Mouse (Mus musculus): ENCODE results near the gene Nfxl1. TPM values are rescaled to one million over a fixed set of nuclear protein-coding genes. Genes with fewer than 3 reads are reported as not detected.
A peak's percentile ranks its signal among the peaks of the same experiment; 100 is the strongest.

Nfxl1 gene
- polyA plus RNA-seq, 1 experiment from 2014 or later, result 19.2 TPM

GRCm38 (mm10) chr5:72558716-72559526, 563 bp downstream of the Nfxl1 start:
- Histone ChIP-seq H3K4me2 (replicated peaks) (peak overlapping the region; percentile 89), H3K9me3 (no peaks in the 10 kb centered on the region), H3K4me3 (peak overlapping the region; percentile 81), H3K27me3 (no peaks in the 10 kb centered on the region), H3K36me3 (peaks cover 8% of the 10 kb centered on the region), H3K9ac (peak overlapping the region; percentile 93), H3K4me1 (peaks cover 12% of the 10 kb centered on the region; the same call in 1 of the 2 replicates), H3K27ac (peak overlapping the region; percentile 44; the same call in 1 of the 2 replicates)
- WGBS, result under 1% methylated on average over 51 of the region's 57 CpGs
- peak; percentile 75 for ATAC-seq (ENCODE audit: low FRiP score, low read depth)

GRCm38 (mm10) chr5:72556245-72556644, 3.2 kb downstream of the Nfxl1 start:
- H3K4me2 ChIP-seq (replicated peaks), result no peak overlapping the region
- ATAC-seq (ENCODE audit: low FRiP score, low read depth), result no peak
- peaks cover 26% of the 10 kb centered on the region for H3K36me3 ChIP-seq
- peaks cover 12% of the 10 kb centered on the region; the same call in 1 of the 2 replicates for H3K4me1 ChIP-seq
- 88% methylated on average over 3 of the region's 3 CpGs for WGBS
- no peaks in the 10 kb centered on the region for H3K27me3 ChIP-seq
- H3K9ac ChIP-seq, result no peak overlapping the region
- H3K9me3 ChIP-seq, result no peaks in the 10 kb centered on the region
- H3K27ac ChIP-seq, result no peak overlapping the region
- no peak overlapping the region for H3K4me3 ChIP-seq

DNA sequence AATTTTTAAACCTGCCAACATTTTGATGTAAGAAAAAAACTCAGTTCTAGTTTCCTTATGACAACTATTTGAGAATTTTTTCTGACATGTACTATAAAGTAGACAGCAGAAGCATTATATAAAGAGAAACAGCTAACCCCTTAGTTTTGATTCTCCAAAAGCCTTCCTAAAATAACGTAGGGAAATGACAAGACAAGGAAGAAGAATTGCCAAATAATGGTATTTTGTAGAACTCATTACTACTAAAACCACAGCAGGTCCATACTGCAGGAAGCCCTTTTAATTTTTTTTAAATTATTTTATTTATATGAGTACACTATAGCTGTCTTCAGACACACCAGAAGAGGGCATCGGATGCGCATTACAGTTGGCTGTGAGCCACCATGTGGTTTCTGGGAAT, 8.3 kb downstream of the Nfxl1 start:
- Histone ChIP-seq H3K4me2 (replicated peaks) (no peak overlapping the region), H3K27ac (no peak overlapping the region), H3K4me3 (no peak overlapping the region), H3K9ac (no peak overlapping the region), H3K36me3 (peaks cover 32% of the 10 kb centered on the region), H3K9me3 (no peaks in the 10 kb centered on the region), H3K27me3 (no peaks in the 10 kb centered on the region), H3K4me1 (no peaks in the 10 kb centered on the region)
- no peak for ATAC-seq (ENCODE audit: low FRiP score, low read depth)
- 90% methylated on average over 3 of the region's 3 CpGs for WGBS

DNA sequence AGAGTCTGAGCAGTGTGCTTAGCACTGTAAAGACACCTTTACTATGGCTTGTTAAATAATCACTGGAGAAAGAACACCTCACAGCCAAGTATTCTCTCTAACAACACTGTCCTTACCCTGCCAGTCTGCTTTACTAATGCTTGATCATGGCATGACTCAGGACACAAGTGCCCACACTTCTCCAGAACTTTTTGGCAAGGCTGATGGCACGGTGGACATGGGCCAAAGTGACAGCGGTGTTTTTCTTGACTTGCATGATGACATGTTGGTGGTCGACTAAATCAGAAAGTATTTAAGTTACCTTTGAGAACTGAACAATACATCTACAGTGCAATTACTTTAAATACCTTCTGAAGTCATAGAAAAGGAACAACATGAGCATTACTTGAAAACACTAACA, 30.6 kb downstream of the Nfxl1 start:
- H3K36me3 ChIP-seq, result peaks cover 50% of the 10 kb centered on the region
- H3K9ac ChIP-seq, result no peak overlapping the region
- H3K27me3 ChIP-seq, result no peaks in the 10 kb centered on the region
- no peak overlapping the region for H3K4me2 ChIP-seq (replicated peaks)
- no peak for ATAC-seq (ENCODE audit: low FRiP score, low read depth)
- 93% methylated on average over 3 of the region's 3 CpGs for WGBS
- H3K9me3 ChIP-seq, result no peaks in the 10 kb centered on the region
- no peaks in the 10 kb centered on the region for H3K4me1 ChIP-seq
- no peak overlapping the region for H3K27ac ChIP-seq
- H3K4me3 ChIP-seq, result no peak overlapping the region

DNA sequence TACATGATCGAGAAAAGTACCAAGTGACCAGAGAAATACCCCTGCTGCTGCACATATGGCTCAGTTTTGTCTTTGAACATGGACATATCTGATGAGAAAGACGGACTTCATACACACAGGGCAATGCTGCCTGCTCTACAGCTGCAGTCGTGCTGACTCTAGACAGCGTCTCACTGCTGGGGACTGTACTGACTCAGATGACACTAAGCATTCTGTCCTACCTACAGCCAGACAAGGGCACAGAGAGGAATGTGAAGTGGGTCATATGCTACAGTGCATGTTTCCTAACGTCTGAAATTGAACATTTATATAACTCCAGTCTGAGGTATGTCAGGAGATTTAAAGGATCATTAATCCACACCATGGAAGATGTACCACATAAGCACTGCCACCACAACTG, 45.7 kb downstream of the Nfxl1 start:
- no peak for ATAC-seq (ENCODE audit: low FRiP score, low read depth)
- H3K9ac ChIP-seq, result no peak overlapping the region
- peaks cover 42% of the 10 kb centered on the region for H3K36me3 ChIP-seq
- H3K4me3 ChIP-seq, result no peak overlapping the region
- no peaks in the 10 kb centered on the region for H3K9me3 ChIP-seq
- no peaks in the 10 kb centered on the region for H3K4me1 ChIP-seq
- H3K4me2 ChIP-seq (replicated peaks), result no peak overlapping the region
- 87% methylated on average over 5 of the region's 5 CpGs for WGBS
- no peaks in the 10 kb centered on the region for H3K27me3 ChIP-seq
- no peak overlapping the region for H3K27ac ChIP-seq

GRCm38 (mm10) chr5:72505740-72506139, 53.7 kb downstream of the Nfxl1 start:
- Histone ChIP-seq H3K4me2 (replicated peaks) (no peak overlapping the region), H3K27me3 (peaks cover 50% of the 10 kb centered on the region), H3K36me3 (no peaks in the 10 kb centered on the region), H3K9ac (no peak overlapping the region), H3K4me3 (no peak overlapping the region), H3K27ac (no peak overlapping the region), H3K9me3 (no peaks in the 10 kb centered on the region), H3K4me1 (peaks cover 15% of the 10 kb centered on the region)
- WGBS, result 75% methylated on average over 5 of the region's 5 CpGs
- ATAC-seq (ENCODE audit: low FRiP score, low read depth), result 0 out of 2 replicates have a peak, but pooled peaks have one; percentile 41

DNA sequence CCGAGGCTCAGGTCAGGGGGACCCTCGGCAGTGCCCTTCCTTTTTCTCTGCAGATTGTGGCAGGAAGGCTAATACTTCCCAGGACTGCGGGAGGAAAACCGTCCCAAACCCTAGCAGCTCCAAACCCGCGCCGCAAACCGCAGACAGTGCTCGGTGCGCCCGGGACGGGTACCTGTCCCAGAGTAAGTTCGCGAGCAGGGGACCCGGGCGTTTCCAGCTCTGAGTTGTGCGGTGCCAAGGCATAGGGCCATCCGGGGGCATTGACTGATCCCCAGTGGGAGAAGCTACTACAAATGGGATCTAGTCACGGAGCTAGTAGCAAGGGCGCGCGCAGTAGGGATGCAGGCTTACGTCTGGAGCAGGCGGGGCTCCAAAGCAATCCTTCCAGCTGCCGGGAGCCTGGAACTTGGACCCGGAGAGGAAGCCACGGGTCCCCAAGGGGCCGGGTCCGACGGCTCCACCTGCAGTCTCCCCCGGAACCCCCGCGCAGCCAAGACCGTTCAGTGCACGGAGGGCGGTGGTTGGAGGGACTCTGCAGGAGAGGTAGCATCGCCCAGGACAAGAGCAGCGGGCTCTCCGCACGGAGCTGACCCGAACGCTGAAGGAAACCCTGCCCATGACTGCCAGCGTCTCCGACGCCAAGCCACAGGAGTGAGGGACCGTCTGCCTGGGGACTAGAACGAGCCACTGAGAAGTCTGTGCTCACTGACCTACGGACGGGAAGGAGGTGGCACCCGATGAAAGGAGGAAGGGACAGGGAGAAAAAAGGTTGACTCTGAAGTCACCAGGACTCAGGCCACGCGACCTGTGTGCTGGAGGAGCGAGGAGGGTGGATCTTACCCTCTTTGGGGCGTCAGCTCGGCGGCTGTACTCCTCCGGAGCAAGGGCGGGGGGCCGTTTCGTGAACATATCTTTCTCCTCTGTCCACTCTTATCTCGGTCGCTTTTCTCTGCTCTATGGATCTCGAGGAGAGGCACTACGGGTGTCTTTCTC, 55.7 kb downstream of the Nfxl1 start, which contains the start of gene Corin:
Gene Corin, minus strand, starts transcription at position 943 of the 993 bp plus-strand sequence.
- no peak within 1 kb of the TSS for H3K27ac ChIP-seq

GRCm38 (mm10) chr5:72502778-72503177, 56.7 kb downstream of the Nfxl1 start:
- H3K36me3 ChIP-seq, result no peaks in the 10 kb centered on the region
- 56% methylated on average over 8 of the region's 8 CpGs for WGBS
- H3K9me3 ChIP-seq, result no peaks in the 10 kb centered on the region
- 0 out of 2 replicates have a peak overlapping the region, but pooled peaks have one; percentile 63 for H3K9ac ChIP-seq
- peaks cover 78% of the 10 kb centered on the region for H3K27me3 ChIP-seq
- H3K27ac ChIP-seq, result no peak overlapping the region
- peak overlapping the region; percentile 78 for H3K4me2 ChIP-seq (replicated peaks)
- peaks cover 15% of the 10 kb centered on the region for H3K4me1 ChIP-seq
- ATAC-seq (ENCODE audit: low FRiP score, low read depth), result no peak
- H3K4me3 ChIP-seq, result peak overlapping the region; percentile 47; the same call in 1 of the 2 replicates

More for the DNA sequence above, 55.7 kb downstream of the Nfxl1 start, which contains the start of gene Corin:
- Histone ChIP-seq H3K4me1 (peaks cover 15% of the 10 kb centered on the region), H3K9ac (peak within 1 kb of the TSS; percentile 63), H3K36me3 (no peaks in the 10 kb centered on the region), H3K9me3 (no peaks in the 10 kb centered on the region), H3K4me3 (peak within 1 kb of the TSS; percentile 47), H3K27me3 (peaks cover 68% of the 10 kb centered on the region), H3K4me2 (replicated peaks) (peak within 1 kb of the TSS; percentile 78)
- peak; percentile 37 for ATAC-seq (ENCODE audit: low FRiP score, low read depth)
- 2% methylated on average over 64 of the region's 64 CpGs for WGBS

DNA sequence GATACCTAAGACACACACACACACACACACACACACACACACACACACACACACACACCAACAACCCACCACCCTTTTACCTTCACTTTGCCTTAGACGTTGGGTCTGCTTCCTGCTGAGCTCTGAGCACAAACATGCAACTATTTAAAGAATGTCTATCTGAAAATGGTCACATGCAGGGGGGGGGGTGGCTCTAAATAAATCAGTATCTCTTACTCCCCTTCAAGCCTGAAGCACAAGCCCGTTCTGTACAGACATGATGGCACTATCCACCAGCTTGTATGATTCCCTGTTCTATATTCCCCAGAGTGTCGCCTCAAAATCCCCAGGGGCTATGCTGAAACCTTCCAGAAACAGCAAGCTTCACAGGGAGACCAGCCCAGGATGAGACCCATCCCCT, 57.7 kb downstream of the Nfxl1 start:
- Histone ChIP-seq H3K4me2 (replicated peaks) (no peak overlapping the region), H3K9me3 (no peaks in the 10 kb centered on the region), H3K27ac (no peak overlapping the region), H3K27me3 (peaks cover 81% of the 10 kb centered on the region), H3K4me3 (no peak overlapping the region), H3K4me1 (peaks cover 23% of the 10 kb centered on the region), H3K36me3 (no peaks in the 10 kb centered on the region), H3K9ac (no peak overlapping the region)
- 48% methylated on average over 3 of the region's 3 CpGs for WGBS
- ATAC-seq (ENCODE audit: low FRiP score, low read depth), result no peak

DNA sequence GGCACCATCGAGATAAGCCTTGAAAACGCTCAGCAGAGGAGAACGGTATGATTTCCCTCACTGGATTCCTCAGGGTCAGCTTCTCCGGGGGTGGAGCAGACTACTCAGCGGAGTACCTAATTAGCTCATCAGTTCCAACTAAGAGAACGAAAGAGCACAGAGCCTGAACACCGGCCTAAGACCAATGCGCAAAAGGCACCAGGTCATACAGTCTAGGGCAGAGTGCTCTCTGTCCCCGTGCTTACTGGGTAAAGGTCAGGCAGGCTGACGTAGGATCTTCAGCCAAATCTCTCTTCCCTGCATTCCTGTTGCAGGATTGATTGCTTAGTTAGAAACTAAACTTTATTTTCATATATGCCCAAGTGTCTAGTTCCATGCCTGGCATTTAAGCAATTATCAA, 61.2 kb downstream of the Nfxl1 start:
- H3K4me2 ChIP-seq (replicated peaks), result no peak overlapping the region
- H3K4me3 ChIP-seq, result no peak overlapping the region
- peaks cover 22% of the 10 kb centered on the region for H3K4me1 ChIP-seq
- ATAC-seq (ENCODE audit: low FRiP score, low read depth), result no peak
- peaks cover 61% of the 10 kb centered on the region for H3K27me3 ChIP-seq
- H3K36me3 ChIP-seq, result no peaks in the 10 kb centered on the region
- no peak overlapping the region for H3K27ac ChIP-seq
- H3K9ac ChIP-seq, result no peak overlapping the region
- 74% methylated on average over 10 of the region's 10 CpGs for WGBS
- no peaks in the 10 kb centered on the region for H3K9me3 ChIP-seq

GRCm38 (mm10) chr5:72496756-72497155, 62.7 kb downstream of the Nfxl1 start:
- H3K9ac ChIP-seq, result no peak overlapping the region
- 70% methylated on average over 4 of the region's 4 CpGs for WGBS
- no peak overlapping the region for H3K4me3 ChIP-seq
- peaks cover 48% of the 10 kb centered on the region for H3K27me3 ChIP-seq
- H3K4me1 ChIP-seq, result peaks cover 18% of the 10 kb centered on the region
- H3K9me3 ChIP-seq, result no peaks in the 10 kb centered on the region
- no peaks in the 10 kb centered on the region for H3K36me3 ChIP-seq
- no peak overlapping the region for H3K4me2 ChIP-seq (replicated peaks)
- H3K27ac ChIP-seq, result no peak overlapping the region
- ATAC-seq (ENCODE audit: low FRiP score, low read depth), result no peak

DNA sequence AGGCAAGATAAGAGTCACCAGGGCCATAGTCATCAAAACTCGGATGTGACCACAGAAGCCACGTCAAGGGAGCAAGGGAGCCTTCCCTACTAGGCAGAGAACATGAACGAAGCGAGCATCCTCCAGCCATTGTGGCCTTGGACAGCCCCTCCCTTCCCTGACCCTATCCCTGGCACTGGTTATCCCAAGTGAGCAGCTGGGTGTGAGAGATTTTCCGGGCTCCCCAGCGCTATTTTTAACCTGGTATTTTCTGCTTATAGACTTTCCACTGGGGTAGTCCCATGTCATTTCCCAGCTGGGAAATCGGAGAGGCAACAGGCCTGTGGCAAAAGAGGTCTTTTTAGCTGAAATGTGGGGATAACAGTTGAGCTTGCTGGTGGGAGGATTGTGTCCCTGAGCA, 65.6 kb downstream of the Nfxl1 start:
- peaks cover 18% of the 10 kb centered on the region for H3K4me1 ChIP-seq
- no peak overlapping the region for H3K27ac ChIP-seq
- H3K9me3 ChIP-seq, result no peaks in the 10 kb centered on the region
- ATAC-seq (ENCODE audit: low FRiP score, low read depth), result no peak
- H3K4me3 ChIP-seq, result no peak overlapping the region
- H3K9ac ChIP-seq, result no peak overlapping the region
- peaks cover 25% of the 10 kb centered on the region; the same call in 1 of the 2 replicates for H3K27me3 ChIP-seq
- 81% methylated on average over 7 of the region's 7 CpGs for WGBS
- no peaks in the 10 kb centered on the region for H3K36me3 ChIP-seq
- no peak overlapping the region for H3K4me2 ChIP-seq (replicated peaks)

Data from limb, embryonic 13.5 days (tissue).